8 mouse cellular contexts compared by ENCODE assay signal in the genomic region with DNA sequence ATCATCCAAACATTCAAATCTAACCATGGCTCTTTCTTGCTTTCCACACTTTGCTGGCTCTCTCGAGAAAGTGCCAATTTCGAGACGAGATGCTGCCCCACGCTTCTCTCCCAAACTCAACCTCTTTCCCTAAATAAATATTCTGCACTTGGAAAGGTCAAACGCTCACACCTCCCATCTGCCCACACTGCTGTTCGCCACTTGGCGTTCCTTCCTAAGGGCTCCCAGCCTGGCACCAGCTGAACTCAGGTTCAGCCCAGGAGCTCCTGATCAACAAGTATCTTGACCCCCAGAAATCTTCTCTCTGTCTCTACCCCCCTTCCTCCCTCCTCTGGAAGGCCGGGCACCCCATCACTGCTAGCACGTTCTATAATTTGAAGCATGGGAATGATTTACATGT. TPM values are rescaled to one million over a fixed set of nuclear protein-coding genes. Genes with fewer than 3 reads are reported as not detected.
DNase-seq lines count a peak whose midpoint lies in the region; ATAC-seq and TF ChIP-seq lines count a peak whose summit lies in the region.

No protein-coding gene starts in this region.

- H3K9ac ChIP-seq in kidney, postnatal 0 days (ENCODE audit: low read depth, low read length) = no peak overlapping the region
- peak overlapping the region; percentile 40 for H3K9ac ChIP-seq in hindbrain, embryonic 15.5 days
- peak overlapping the region; percentile 50; the same call in 1 of the 2 replicates for H3K9ac ChIP-seq in neural tube, embryonic 14.5 days (replicated peaks; ENCODE audit: low read depth, low read length)

- TF ChIP-seq CTCF in kidney, postnatal 0 days (IDR thresholded peaks at IDR 0.05; ENCODE audit: low read depth) = no peak

- no peak for ATAC-seq in kidney, postnatal 0 days (replicated peaks; ENCODE audit: low FRiP score, low read depth)
- ATAC-seq in hindbrain, embryonic 15.5 days (ENCODE audit: low FRiP score, low read depth) = no peak
- no peak for ATAC-seq in neural tube, embryonic 14.5 days (ENCODE audit: low read depth)

- 22% methylated on average over 9 of the region's 9 CpGs for WGBS in kidney, postnatal 0 days
- WGBS in hindbrain, embryonic 15.5 days = 34% methylated on average over 9 of the region's 9 CpGs
- WGBS in neural tube, embryonic 14.5 days = 49% methylated on average over 9 of the region's 9 CpGs

- H3K9me3 ChIP-seq in kidney, postnatal 0 days (replicated peaks; ENCODE audit: low read length) = no peaks in the 10 kb centered on the region
- H3K9me3 ChIP-seq in hindbrain, embryonic 15.5 days = no peaks in the 10 kb centered on the region
- H3K9me3 ChIP-seq in neural tube, embryonic 14.5 days (ENCODE audit: control insufficient read depth, low read length) = no peaks in the 10 kb centered on the region

- H3K4me3 ChIP-seq in kidney, postnatal 0 days (replicated peaks; ENCODE audit: low read depth, low read length) = no peak overlapping the region
- peak overlapping the region; percentile 40 for H3K4me3 ChIP-seq in hindbrain, embryonic 15.5 days
- H3K4me3 ChIP-seq in neural tube, embryonic 14.5 days (ENCODE audit: low read depth, low read length) = peak overlapping the region; percentile 37

- H3K36me3 ChIP-seq in kidney, postnatal 0 days (ENCODE audit: insufficient read depth, low read length) = no peaks in the 10 kb centered on the region
- no peaks in the 10 kb centered on the region for H3K36me3 ChIP-seq in hindbrain, embryonic 15.5 days
- H3K36me3 ChIP-seq in neural tube, embryonic 14.5 days (ENCODE audit: control insufficient read depth, insufficient read depth, low read length) = no peaks in the 10 kb centered on the region

- no peaks in the 10 kb centered on the region for H3K27me3 ChIP-seq in kidney, postnatal 0 days (ENCODE audit: insufficient read depth, low read length)
- H3K27me3 ChIP-seq in hindbrain, embryonic 15.5 days = no peaks in the 10 kb centered on the region
- no peaks in the 10 kb centered on the region for H3K27me3 ChIP-seq in neural tube, embryonic 14.5 days (ENCODE audit: control insufficient read depth, insufficient read depth, low read length)

- peaks cover 15% of the 10 kb centered on the region for H3K4me1 ChIP-seq in kidney, postnatal 0 days (replicated peaks; ENCODE audit: insufficient read depth, low read length)
- peaks cover 50% of the 10 kb centered on the region for H3K4me1 ChIP-seq in hindbrain, embryonic 15.5 days (replicated peaks)
- peaks cover 25% of the 10 kb centered on the region for H3K4me1 ChIP-seq in neural tube, embryonic 14.5 days (ENCODE audit: control insufficient read depth, insufficient read depth, low read length)

- peak overlapping the region; percentile 22; the same call in 1 of the 2 replicates for H3K27ac ChIP-seq in kidney, postnatal 0 days
- peak overlapping the region; percentile 85 for H3K27ac ChIP-seq in hindbrain, embryonic 15.5 days (replicated peaks)
- H3K27ac ChIP-seq in neural tube, embryonic 14.5 days (ENCODE audit: low read depth, low read length) = peak overlapping the region; percentile 84

- no peak for DNase-seq in kidney, postnatal 0 days (ENCODE audit: low spot score)
- no peak for DNase-seq in kidney, adult 11 months
- peak; percentile 69 to 75 for DNase-seq in cerebellum, postnatal 36 days
- DNase-seq in thymus, postnatal 10 days (ENCODE audit: low spot score in 2 of 2) = no peak
- no peak for DNase-seq in thymus, postnatal 25 days
- DNase-seq in testis, postnatal 14 days (ENCODE audit: low spot score) = no peak

- H3K4me2 ChIP-seq in kidney, postnatal 0 days (ENCODE audit: low read length) = peak overlapping the region; percentile 41
- peak overlapping the region; percentile 54 for H3K4me2 ChIP-seq in hindbrain, embryonic 15.5 days
- H3K4me2 ChIP-seq in neural tube, embryonic 14.5 days (ENCODE audit: low read depth, low read length) = peak overlapping the region; percentile 47

RNA-seq across cellular contexts. Expression of a gene that starts 34.1 kb away (rescaled TPM):
- 50.2 and 53.9 TPM in 2 replicates for polyA plus RNA-seq in kidney, postnatal 0 days (2015; fragmentation: Nextera tagmentation; extraction: Ambion mirVana)
- 8.1 and 8.3 TPM in 2 replicates for polyA plus RNA-seq in hindbrain, embryonic 15.5 days (2015; fragmentation: Nextera tagmentation; extraction: Ambion mirVana)
- polyA plus RNA-seq in neural tube, embryonic 14.5 days (2014; fragmentation: Nextera tagmentation; extraction: Ambion mirVana) = 5.7 and 10.8 TPM in 2 replicates

Comparison
In these comparisons a context has a peak if more than half of its experiments do, and no peak if none do; other contexts are left out.
1. DNase-seq: peak in cerebellum, postnatal 36 days (2 of 2); none in kidney, postnatal 0 days (single experiment), kidney, adult 11 months (single experiment), thymus, postnatal 10 days (0 of 2), thymus, postnatal 25 days (single experiment) and testis, postnatal 14 days (single experiment).
2. H3K27ac ChIP-seq: peak in every context shown above with its lines; median percentile 85 in hindbrain, embryonic 15.5 days; 84 in neural tube, embryonic 14.5 days; 22 in kidney, postnatal 0 days.
3. Peak in every context shown above with its lines, with median percentiles within 50 percentile points of each other: H3K4me2 ChIP-seq.